29 mouse cellular contexts compared by ENCODE assay signal in genomic region chr10:19363365-19363764, GRCm38 (mm10). TPM values are rescaled to one million over a fixed set of nuclear protein-coding genes. Genes with fewer than 3 reads are reported as not detected.
DNase-seq lines count a peak whose midpoint lies in the region; ATAC-seq lines count a peak whose summit lies in the region.
"Had no signal": no experiment of that assay in that cellular context is flagged by ENCODE, and none has a peak within 500 bp of the region (broad histone marks: within the 10 kb centered on the region; RNA-seq: fewer than 3 reads in every experiment).

No protein-coding gene starts in this region.

- H3K36me3 ChIP-seq in embryonic facial prominence, embryonic 11.5 days (replicated peaks; ENCODE audit: control insufficient read depth, insufficient read depth, low read depth, low read length) = no peaks in the 10 kb centered on the region
- H3K36me3 ChIP-seq in embryonic facial prominence, embryonic 10.5 days (replicated peaks) = no peaks in the 10 kb centered on the region
- H3K36me3 ChIP-seq in hindbrain, embryonic 10.5 days = no peaks in the 10 kb centered on the region
- no peaks in the 10 kb centered on the region for H3K36me3 ChIP-seq in hindbrain, embryonic 12.5 days
- H3K36me3 ChIP-seq in midbrain, embryonic 12.5 days = no peaks in the 10 kb centered on the region
- no peaks in the 10 kb centered on the region for H3K36me3 ChIP-seq in midbrain, embryonic 15.5 days (replicated peaks)
- H3K36me3 ChIP-seq: embryonic facial prominence, embryonic 15.5 days; heart, embryonic 12.5 days; hindbrain, embryonic 15.5 days; liver, embryonic 15.5 days; neural tube, embryonic 15.5 days had no signal

- peak; percentile 2 for DNase-seq in embryonic facial prominence, embryonic 11.5 days (ENCODE audit: low spot score)
- no peak for DNase-seq in embryonic facial prominence, embryonic 10.5 days (ENCODE audit: low spot score)
- DNase-seq in hindbrain, embryonic 10.5 days (ENCODE audit: low spot score) = peak; percentile 6
- no peak for DNase-seq in spleen, postnatal 14 days (ENCODE audit: low spot score in 2 of 2)
- DNase-seq: adrenal gland, postnatal 25 days; cerebellum, adult 11 months; cerebellum, adult 9-11 months; heart, postnatal 10 days; kidney, adult 2 months; layer of hippocampus, adult 9-11 months; liver; thymus, adult 2 months had no signal

- no peak overlapping the region for H3K4me2 ChIP-seq in embryonic facial prominence, embryonic 11.5 days (ENCODE audit: low read depth, low read length)
- H3K4me2 ChIP-seq in hindbrain, embryonic 12.5 days (replicated peaks) = no peak overlapping the region
- peak overlapping the region; percentile 38 for H3K4me2 ChIP-seq in midbrain, embryonic 12.5 days (replicated peaks)
- H3K4me2 ChIP-seq in midbrain, embryonic 15.5 days = no peak overlapping the region
- H3K4me2 ChIP-seq: liver, embryonic 15.5 days had no signal

- H3K4me3 ChIP-seq in embryonic facial prominence, embryonic 11.5 days (ENCODE audit: low read depth, low read length) = no peak overlapping the region
- H3K4me3 ChIP-seq in embryonic facial prominence, embryonic 10.5 days = no peak overlapping the region
- peak overlapping the region; percentile 36 for H3K4me3 ChIP-seq in hindbrain, embryonic 10.5 days
- no peak overlapping the region for H3K4me3 ChIP-seq in hindbrain, embryonic 12.5 days
- no peak overlapping the region for H3K4me3 ChIP-seq in midbrain, embryonic 12.5 days
- H3K4me3 ChIP-seq in midbrain, embryonic 15.5 days = no peak overlapping the region
- H3K4me3 ChIP-seq: liver, embryonic 15.5 days had no signal

- H3K9ac ChIP-seq in embryonic facial prominence, embryonic 11.5 days (replicated peaks; ENCODE audit: low read length) = no peak overlapping the region
- no peak overlapping the region for H3K9ac ChIP-seq in hindbrain, embryonic 12.5 days
- H3K9ac ChIP-seq in midbrain, embryonic 12.5 days (replicated peaks) = no peak overlapping the region
- H3K9ac ChIP-seq in midbrain, embryonic 15.5 days = no peak overlapping the region
- H3K9ac ChIP-seq: embryonic facial prominence, embryonic 15.5 days; heart, embryonic 12.5 days; hindbrain, embryonic 15.5 days; liver, embryonic 15.5 days; neural tube, embryonic 15.5 days had no signal

- no peak for ATAC-seq in embryonic facial prominence, embryonic 11.5 days (replicated peaks; ENCODE audit: insufficient number of reproducible peaks, low FRiP score, low TSS enrichment, low read depth)
- no peak for ATAC-seq in hindbrain, embryonic 12.5 days (ENCODE audit: low FRiP score)
- ATAC-seq in midbrain, embryonic 12.5 days (ENCODE audit: low FRiP score, low read depth) = no peak
- no peak for ATAC-seq in midbrain, embryonic 15.5 days (replicated peaks)
- ATAC-seq: CD4-positive, CD25-positive, alpha-beta regulatory T cell, adult 4 months had no signal

- no peaks in the 10 kb centered on the region; the same call in 1 of the 2 replicates for H3K4me1 ChIP-seq in embryonic facial prominence, embryonic 11.5 days (ENCODE audit: control insufficient read depth, insufficient read depth, low read length)
- H3K4me1 ChIP-seq in embryonic facial prominence, embryonic 10.5 days = peaks cover 9% of the 10 kb centered on the region; the same call in 1 of the 2 replicates
- H3K4me1 ChIP-seq in hindbrain, embryonic 10.5 days (replicated peaks) = peaks cover 26% of the 10 kb centered on the region
- peaks cover 10% of the 10 kb centered on the region; the same call in 1 of the 2 replicates for H3K4me1 ChIP-seq in hindbrain, embryonic 12.5 days
- H3K4me1 ChIP-seq in midbrain, embryonic 12.5 days = peaks cover 16% of the 10 kb centered on the region
- peaks cover 6% of the 10 kb centered on the region; the same call in 1 of the 2 replicates for H3K4me1 ChIP-seq in midbrain, embryonic 15.5 days
- H3K4me1 ChIP-seq: liver, embryonic 15.5 days; neural tube, embryonic 15.5 days had no signal

- no peaks in the 10 kb centered on the region for H3K9me3 ChIP-seq in embryonic facial prominence, embryonic 11.5 days (replicated peaks; ENCODE audit: control insufficient read depth, low read length)
- no peaks in the 10 kb centered on the region for H3K9me3 ChIP-seq in embryonic facial prominence, embryonic 10.5 days
- no peaks in the 10 kb centered on the region for H3K9me3 ChIP-seq in hindbrain, embryonic 10.5 days
- H3K9me3 ChIP-seq in hindbrain, embryonic 12.5 days (replicated peaks) = no peaks in the 10 kb centered on the region
- no peaks in the 10 kb centered on the region for H3K9me3 ChIP-seq in midbrain, embryonic 12.5 days
- no peaks in the 10 kb centered on the region for H3K9me3 ChIP-seq in midbrain, embryonic 15.5 days
- H3K9me3 ChIP-seq: embryonic facial prominence, embryonic 15.5 days; heart, embryonic 12.5 days; hindbrain, embryonic 15.5 days; liver, embryonic 15.5 days; neural tube, embryonic 15.5 days had no signal

- H3K27ac ChIP-seq in embryonic facial prominence, embryonic 11.5 days (replicated peaks; ENCODE audit: low read depth, low read length) = no peak overlapping the region
- H3K27ac ChIP-seq in embryonic facial prominence, embryonic 10.5 days (replicated peaks) = no peak overlapping the region
- no peak overlapping the region for H3K27ac ChIP-seq in hindbrain, embryonic 10.5 days
- no peak overlapping the region for H3K27ac ChIP-seq in hindbrain, embryonic 12.5 days
- H3K27ac ChIP-seq in midbrain, embryonic 12.5 days (replicated peaks) = no peak overlapping the region
- H3K27ac ChIP-seq in midbrain, embryonic 15.5 days = no peak overlapping the region
- H3K27ac ChIP-seq: embryonic facial prominence, embryonic 15.5 days; hindbrain, embryonic 15.5 days; kidney, postnatal 0 days; liver, embryonic 15.5 days; macrophage; neural tube, embryonic 15.5 days; stomach, postnatal 0 days had no signal

- 4% methylated on average over 5 of the region's 5 CpGs for WGBS in embryonic facial prominence, embryonic 11.5 days
- 4% methylated on average over 5 of the region's 5 CpGs for WGBS in embryonic facial prominence, embryonic 10.5 days
- WGBS in hindbrain, embryonic 10.5 days = 5% methylated on average over 5 of the region's 5 CpGs
- WGBS in hindbrain, embryonic 12.5 days = 4% methylated on average over 5 of the region's 5 CpGs
- WGBS in midbrain, embryonic 12.5 days = 3% methylated on average over 5 of the region's 5 CpGs
- 6% methylated on average over 5 of the region's 5 CpGs for WGBS in midbrain, embryonic 15.5 days

- H3K27me3 ChIP-seq in embryonic facial prominence, embryonic 11.5 days (ENCODE audit: control insufficient read depth, insufficient read depth, low read length) = peaks cover 37% of the 10 kb centered on the region
- peaks cover 100% of the 10 kb centered on the region for H3K27me3 ChIP-seq in embryonic facial prominence, embryonic 10.5 days (replicated peaks; ENCODE audit: low read depth, poor library complexity, severe bottlenecking)
- H3K27me3 ChIP-seq in hindbrain, embryonic 10.5 days (ENCODE audit: insufficient read depth, poor library complexity, severe bottlenecking) = peaks cover 99% of the 10 kb centered on the region
- H3K27me3 ChIP-seq in hindbrain, embryonic 12.5 days = peaks cover 90% of the 10 kb centered on the region
- H3K27me3 ChIP-seq in midbrain, embryonic 12.5 days = peaks cover 85% of the 10 kb centered on the region
- H3K27me3 ChIP-seq in midbrain, embryonic 15.5 days (replicated peaks) = peaks cover 67% of the 10 kb centered on the region

RNA-seq across cellular contexts. Expression of gene Olig3, which starts 7.0 kb away (rescaled TPM):
- 1.4 and 2.0 TPM in 2 replicates for polyA plus RNA-seq in embryonic facial prominence, embryonic 11.5 days (2014; fragmentation: Nextera tagmentation; extraction: Ambion mirVana)
- 3.4 and 10.2 TPM in 2 replicates for polyA plus RNA-seq in embryonic facial prominence, embryonic 10.5 days (2016; fragmentation: Nextera tagmentation; extraction: Ambion mirVana)
- polyA plus RNA-seq in hindbrain, embryonic 10.5 days (2016; fragmentation: Nextera tagmentation; extraction: Ambion mirVana) = 82.0 and 99.1 TPM in 2 replicates
- polyA plus RNA-seq in hindbrain, embryonic 12.5 days (2016; fragmentation: Nextera tagmentation; extraction: Ambion mirVana) = 40.8 and 46.1 TPM in 2 replicates
- 11.1 and 65.4 TPM in 2 replicates for polyA plus RNA-seq in midbrain, embryonic 12.5 days (2016; fragmentation: Nextera tagmentation; extraction: Ambion mirVana)
- polyA plus RNA-seq in midbrain, embryonic 15.5 days (2015; fragmentation: Nextera tagmentation; extraction: Ambion mirVana) = 1.6 and 2.7 TPM in 2 replicates
- polyA plus RNA-seq: CD4-positive, CD25-positive, alpha-beta regulatory T cell, adult 4 months; embryonic facial prominence, embryonic 15.5 days; gonadal fat pad, adult 2 months; intestine, embryonic 14.5 days; kidney, adult 2 months; kidney, postnatal 0 days; large intestine, adult 2 months; liver, embryonic 15.5 days; lung, embryonic 16.5 days; macrophage; small intestine, adult 2 months; stomach, postnatal 0 days had no signal

Comparison
In these comparisons a context has a peak if more than half of its experiments do, and no peak if none do; other contexts are left out.
1. DNase-seq: peak in embryonic facial prominence, embryonic 11.5 days (single experiment) and hindbrain, embryonic 10.5 days (single experiment); none in embryonic facial prominence, embryonic 10.5 days (single experiment) and spleen, postnatal 14 days (0 of 2).